Mouse (Mus musculus) midbrain, embryonic 14.5 days (tissue): Measurements from ENCODE around the gene Gsdma2. TPM values are rescaled to one million over a fixed set of nuclear protein-coding genes. Genes with fewer than 3 reads are reported as not detected.
"Not testable (repeated sequence)": the region's sequence is repeated elsewhere in the genome, so short reads cannot be mapped to it uniquely, and the experiment has no call there.

Experiments used
- ATAC-seq: fragments of 200-750 bp; cut with Nextera tagmentation; 2 replicates; pipeline ENCODE4 v1.8.0; 2017; ENCODE audit warnings: moderate number of reproducible peaks, moderate library complexity; ENCODE audit not compliant: low FRiP score, low TSS enrichment
- DNase-seq: peaks from one replicate; pipeline ENCODE4 v3.0.0-alpha.2; 2015
- H3K27ac ChIP-seq: fragments of 300-500 bp; sonication (generic); replicated peaks from 2 replicates; pipeline ENCODE4 v1.5.1; 2014; ENCODE audit warnings: mild to moderate bottlenecking, low read depth, low read length, moderate library complexity
- H3K27me3 ChIP-seq: fragments of 300-500 bp; sonication (generic); 2 replicates; pipeline ENCODE4 v1.6.1; 2014; ENCODE audit warnings: low read length, control low read depth, mixed read lengths; ENCODE audit not compliant: control insufficient read depth, insufficient read depth
- H3K36me3 ChIP-seq: fragments of 300-500 bp; sonication (generic); 2 replicates; pipeline ENCODE4 v1.6.1; 2014; ENCODE audit warnings: low read length, control low read depth; ENCODE audit not compliant: control insufficient read depth, insufficient read depth
- H3K4me1 ChIP-seq: fragments of 300-500 bp; sonication (generic); 2 replicates; pipeline ENCODE4 v1.6.1; 2014; ENCODE audit warnings: mild to moderate bottlenecking, antibody characterized with exemption, low read length, control low read depth; ENCODE audit not compliant: control insufficient read depth, insufficient read depth
- H3K4me2 ChIP-seq: fragments of 300-500 bp; sonication (generic); 2 replicates; pipeline ENCODE4 v1.6.1; 2014; ENCODE audit warnings: mild to moderate bottlenecking, low read length, moderate library complexity
- H3K4me3 ChIP-seq: fragments of 300-500 bp; sonication (generic); replicated peaks from 2 replicates; pipeline ENCODE4 v1.5.1; 2014; ENCODE audit warnings: low read depth, low read length
- H3K9ac ChIP-seq: fragments of 300-500 bp; sonication (generic); replicated peaks from 2 replicates; pipeline ENCODE4 v1.6.1; 2014; ENCODE audit warnings: mild to moderate bottlenecking, low read length, moderate library complexity
- H3K9me3 ChIP-seq: fragments of 300-500 bp; sonication (generic); 2 replicates; pipeline ENCODE4 v1.6.1; 2016; ENCODE audit warnings: low read length, control low read depth, mixed read lengths; ENCODE audit not compliant: control insufficient read depth
- WGBS: fragments of 180-500 bp; shearing (Covaris S2); extraction: QIAGEN DNeasy Blood & Tissue Kit; methylation state at CpG from one replicate; pipeline ENCODE4 v1.1.7; 2014; 5-methylcytosine and 5-hydroxymethylcytosine counted together
- polyA plus RNA-seq: library from polyadenylated mRNA; unstranded; fragments of >200 nt; fragmentation: Nextera tagmentation; extraction: Ambion mirVana; gene quantifications from 2 replicates; pipeline ENCODE4 v1.2.1, GENCODE M21; 2014

Gsdma2 gene
- polyA plus RNA-seq, 1 experiment from 2014 or later, result not detected

DNA sequence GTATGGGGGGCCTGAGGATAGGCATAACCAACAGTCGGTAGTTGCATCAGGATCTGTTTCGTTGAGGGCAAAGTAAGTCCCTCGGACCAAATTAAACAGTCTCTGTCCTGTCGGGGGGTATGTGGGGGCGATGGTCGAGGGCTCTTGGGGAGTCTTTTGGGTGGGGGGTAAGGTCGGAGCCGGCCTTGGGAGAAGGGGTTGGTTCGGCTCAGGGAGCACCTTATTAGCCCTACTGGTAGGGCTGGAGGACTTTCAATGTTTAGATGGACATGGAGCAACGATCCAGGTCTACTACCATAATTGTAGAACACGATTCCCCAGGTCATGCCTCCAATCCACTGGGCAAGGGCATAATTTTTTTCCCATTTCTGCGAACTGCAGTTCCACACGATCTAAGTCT, 25.8 kb upstream of the Gsdma2 start:
- Histone ChIP-seq H3K36me3 (no peaks in the 10 kb centered on the region), H3K4me2 (no peak overlapping the region), H3K27me3 (no peaks in the 10 kb centered on the region), H3K27ac (no peak overlapping the region), H3K9ac (no peak overlapping the region), H3K9me3 (no peaks in the 10 kb centered on the region), H3K4me3 (no peak overlapping the region), H3K4me1 (no peaks in the 10 kb centered on the region)
- WGBS, result 95% methylated on average over 13 of the region's 13 CpGs
- DNase-seq (no peak), ATAC-seq (no peak)

DNA sequence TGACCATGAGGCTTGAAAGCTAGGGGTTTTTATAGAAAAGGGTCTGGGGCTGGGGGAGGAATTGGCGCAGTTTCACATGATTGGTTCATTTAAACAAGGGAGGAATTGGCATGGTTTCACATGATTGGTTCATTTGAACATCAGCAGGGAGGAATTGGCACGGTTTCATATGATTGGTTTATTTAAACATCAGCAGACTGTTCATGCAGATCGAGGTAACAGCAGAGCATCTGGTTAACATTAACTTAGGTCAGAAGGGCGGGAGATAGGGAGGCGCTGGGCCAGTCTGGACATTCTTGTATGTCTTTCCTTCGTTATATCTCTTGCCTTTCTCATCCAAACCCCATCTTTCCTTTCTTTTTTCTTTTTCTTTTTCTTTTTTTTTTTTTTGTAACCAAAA, 22.6 kb upstream of the Gsdma2 start:
- not testable (repeated sequence) for H3K36me3 ChIP-seq, H3K4me2 ChIP-seq, H3K4me1 ChIP-seq, H3K9ac ChIP-seq, ATAC-seq, H3K27me3 ChIP-seq, H3K4me3 ChIP-seq, DNase-seq, H3K9me3 ChIP-seq, H3K27ac ChIP-seq
- 81% methylated on average over 6 of the region's 6 CpGs for WGBS

DNA sequence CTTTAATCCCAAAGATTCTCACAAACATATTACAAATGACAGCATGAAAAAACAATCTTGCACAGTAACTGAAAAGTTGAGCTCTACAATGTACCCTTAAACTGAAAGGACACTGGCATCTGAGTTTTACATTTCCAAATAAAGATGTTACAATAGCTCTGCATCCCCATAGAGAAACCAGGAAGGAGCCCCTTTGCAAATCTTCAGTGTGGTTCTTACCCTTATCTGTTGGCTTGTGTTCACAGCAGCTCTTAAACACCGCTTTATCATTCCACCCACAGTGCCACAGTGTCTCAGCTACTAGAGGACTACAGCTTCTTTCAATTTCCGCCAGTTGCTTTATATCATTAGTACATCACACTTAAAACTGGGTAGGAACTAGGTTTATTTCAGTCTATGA, 22.2 kb upstream of the Gsdma2 start:
- H3K27ac ChIP-seq, H3K4me3 ChIP-seq, H3K4me2 ChIP-seq, H3K4me1 ChIP-seq, DNase-seq, H3K9me3 ChIP-seq, ATAC-seq, H3K9ac ChIP-seq, H3K27me3 ChIP-seq, H3K36me3 ChIP-seq: not testable (repeated sequence)
- WGBS, result 98% methylated on average over 2 of the region's 2 CpGs

DNA sequence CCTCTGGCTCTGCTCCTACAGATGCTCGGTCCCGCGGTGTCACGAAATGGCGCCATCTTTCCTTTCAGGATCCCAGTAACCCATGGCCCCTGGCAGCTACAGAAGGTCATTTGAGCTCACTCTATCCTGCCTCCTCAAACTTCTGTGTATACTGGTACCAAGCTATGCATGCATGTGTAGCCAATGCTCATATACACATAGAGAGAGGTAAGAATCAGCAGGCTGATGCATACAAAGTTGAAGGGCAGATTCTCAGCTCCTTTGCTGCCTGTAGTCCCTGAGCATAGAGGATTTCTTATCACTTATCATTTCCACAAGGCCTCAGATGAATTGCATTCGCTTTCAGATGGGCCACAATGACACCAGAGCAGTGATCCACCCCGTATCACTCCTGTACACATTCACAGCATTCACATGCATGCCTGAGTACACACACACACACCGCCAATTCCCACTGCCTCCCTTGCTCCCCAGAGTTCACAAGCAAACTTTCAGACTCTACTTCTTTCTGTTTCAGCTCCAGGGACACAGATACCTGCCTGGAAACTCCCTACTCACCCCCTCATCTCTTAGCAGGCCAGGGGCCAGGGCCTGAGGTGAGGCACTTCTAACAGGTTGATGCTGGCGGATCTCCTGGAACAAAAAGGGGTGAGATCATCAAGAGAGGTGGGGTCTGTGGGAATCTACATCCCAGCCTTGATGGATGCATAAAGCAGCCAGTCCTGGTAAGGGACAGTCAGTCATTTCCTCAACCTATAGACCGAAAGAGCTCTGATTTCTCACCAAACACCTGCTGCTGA, 20.7 kb upstream of the Gsdma2 start, which contains the start of the genes Gm12355 and Gsdma3:
Gene Gm12355, minus strand, starts transcription at position 51 of the 800 bp plus-strand sequence.
Gene Gsdma3, plus strand, starts transcription at position 750 of the 800 bp plus-strand sequence.
- no peak for DNase-seq
- WGBS, result 91% methylated on average over 10 of the region's 10 CpGs
- no peaks in the 10 kb centered on the region for H3K36me3 ChIP-seq
- no peaks in the 10 kb centered on the region for H3K9me3 ChIP-seq
- no peak within 1 kb of the TSS for H3K27ac ChIP-seq
- H3K9ac ChIP-seq, result no peak within 1 kb of the TSS
- H3K4me1 ChIP-seq, result no peaks in the 10 kb centered on the region
- no peaks in the 10 kb centered on the region for H3K27me3 ChIP-seq
- ATAC-seq, result no peak
- H3K4me3 ChIP-seq, result no peak within 1 kb of the TSS
- no peak within 1 kb of the TSS for H3K4me2 ChIP-seq

DNA sequence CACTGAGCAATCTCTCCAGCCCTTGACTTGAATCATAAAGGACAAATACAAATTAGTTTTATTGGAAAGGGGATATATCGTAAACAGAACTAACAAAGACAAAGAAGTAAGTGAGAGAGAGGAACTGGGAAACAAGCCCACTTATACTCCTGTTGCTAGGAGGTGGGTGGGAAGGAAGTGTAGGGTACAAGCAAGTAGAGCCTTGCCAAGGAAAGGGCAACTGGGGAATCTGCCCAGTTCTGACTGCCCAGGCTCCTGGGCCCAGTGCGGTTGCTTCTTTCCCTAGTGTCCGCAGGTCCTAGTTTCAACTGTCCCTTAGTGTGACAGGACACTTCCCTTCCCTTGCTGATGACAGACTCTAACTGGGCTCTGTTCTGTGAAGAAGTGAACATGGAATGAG, 17.9 kb upstream of the Gsdma2 start:
- no peak for DNase-seq
- whole genome bisulfite sequencing, result 100% methylated on average over 3 of the region's 3 CpGs
- H3K4me3 ChIP-seq, result no peak overlapping the region

DNA sequence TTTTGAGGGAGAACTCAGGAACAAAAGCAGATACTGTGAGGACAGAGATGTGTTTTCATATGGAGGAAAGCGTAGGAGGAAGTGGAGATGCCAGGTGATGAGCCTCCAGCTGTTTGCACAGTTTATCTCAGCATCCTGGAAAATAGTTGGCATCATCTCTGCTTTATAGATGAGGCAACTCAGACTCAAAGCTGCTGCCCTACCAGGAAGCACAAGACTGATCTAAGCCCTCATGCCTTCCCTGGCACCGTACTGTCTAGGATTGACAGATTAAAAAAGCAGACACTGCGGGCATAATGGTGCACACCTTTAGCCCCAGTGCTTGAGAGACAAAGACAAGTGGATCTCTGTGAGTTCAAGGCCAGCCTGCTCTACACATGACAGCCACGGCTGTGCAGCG, 15.9 kb upstream of the Gsdma2 start:
- H3K27ac ChIP-seq, result no peak overlapping the region
- no peaks in the 10 kb centered on the region for H3K36me3 ChIP-seq
- H3K4me2 ChIP-seq, result no peak overlapping the region
- no peak for ATAC-seq
- 91% methylated on average over 5 of the region's 5 CpGs for WGBS
- no peak overlapping the region for H3K9ac ChIP-seq
- no peaks in the 10 kb centered on the region for H3K4me1 ChIP-seq
- no peak overlapping the region for H3K4me3 ChIP-seq
- H3K27me3 ChIP-seq, result no peaks in the 10 kb centered on the region
- no peak for DNase-seq
- no peaks in the 10 kb centered on the region for H3K9me3 ChIP-seq

More for the DNA sequence above, 17.9 kb upstream of the Gsdma2 start:
- Histone ChIP-seq H3K27me3 (no peaks in the 10 kb centered on the region), H3K4me2 (no peak overlapping the region), H3K27ac (no peak overlapping the region), H3K4me1 (no peaks in the 10 kb centered on the region), H3K9me3 (no peaks in the 10 kb centered on the region), H3K9ac (no peak overlapping the region), H3K36me3 (no peaks in the 10 kb centered on the region)
- ATAC-seq, result no peak

DNA sequence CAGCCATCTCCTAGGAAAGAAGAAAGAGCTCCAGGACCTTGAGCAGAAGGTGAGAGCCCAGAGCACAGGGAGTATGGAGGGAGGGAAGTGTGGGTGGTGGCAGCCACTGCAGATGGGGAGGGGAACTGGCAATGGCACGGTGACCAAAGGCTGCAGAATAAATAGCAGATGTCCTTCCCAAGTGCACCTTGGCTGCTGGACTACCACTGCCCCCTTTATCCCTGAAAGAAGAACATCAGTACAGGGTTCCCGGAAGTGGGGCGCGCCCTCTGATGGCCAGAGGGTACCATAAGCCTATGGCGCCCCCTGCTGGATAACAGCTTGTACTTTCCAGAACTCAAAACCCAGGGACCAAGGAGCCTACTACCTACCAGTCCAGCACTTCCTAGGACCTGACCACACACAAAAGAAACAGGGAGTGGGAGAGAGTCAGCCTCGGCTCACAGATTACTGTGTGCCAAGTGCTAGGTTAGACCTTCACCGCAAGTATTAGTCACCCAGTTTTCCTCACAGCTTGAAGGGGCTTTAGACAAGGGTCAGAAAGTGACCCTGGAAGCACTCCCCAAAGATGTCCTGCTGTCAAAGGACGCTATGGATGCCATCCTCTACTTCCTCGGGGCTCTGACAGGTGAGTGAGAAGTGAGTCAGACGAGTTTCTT, 11.1 kb upstream of the Gsdma2 start:
- not testable (repeated sequence) for H3K9me3 ChIP-seq, H3K4me3 ChIP-seq, H3K27me3 ChIP-seq, H3K27ac ChIP-seq, H3K4me1 ChIP-seq, ATAC-seq, H3K36me3 ChIP-seq, H3K4me2 ChIP-seq, H3K9ac ChIP-seq
- DNase-seq, result peak; percentile 4
- WGBS, result 31% methylated on average over 10 of the region's 10 CpGs

DNA sequence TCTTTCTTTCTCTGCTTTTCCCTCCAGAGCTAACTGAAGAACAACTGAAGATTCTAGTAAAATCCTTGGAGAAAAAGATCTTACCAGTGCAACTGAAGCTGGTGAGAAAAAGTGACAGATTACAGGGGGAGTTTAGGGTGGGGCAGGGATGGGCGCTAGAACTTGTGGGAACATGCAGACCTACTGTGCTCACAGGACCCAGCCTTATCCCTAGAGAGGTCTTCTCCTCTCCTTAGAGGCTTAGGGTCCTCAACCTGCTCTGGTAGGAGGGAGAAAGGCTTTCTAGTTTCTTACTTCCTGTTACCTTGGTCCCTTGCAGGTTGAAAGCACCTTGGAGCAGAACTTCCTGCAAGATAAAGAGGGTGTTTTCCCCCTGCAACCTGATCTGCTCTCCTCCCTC, 9.1 kb upstream of the Gsdma2 start:
- WGBS, result 91% methylated on average over 1 of the region's 1 CpGs
- no peak for ATAC-seq
- no peaks in the 10 kb centered on the region for H3K36me3 ChIP-seq

DNA sequence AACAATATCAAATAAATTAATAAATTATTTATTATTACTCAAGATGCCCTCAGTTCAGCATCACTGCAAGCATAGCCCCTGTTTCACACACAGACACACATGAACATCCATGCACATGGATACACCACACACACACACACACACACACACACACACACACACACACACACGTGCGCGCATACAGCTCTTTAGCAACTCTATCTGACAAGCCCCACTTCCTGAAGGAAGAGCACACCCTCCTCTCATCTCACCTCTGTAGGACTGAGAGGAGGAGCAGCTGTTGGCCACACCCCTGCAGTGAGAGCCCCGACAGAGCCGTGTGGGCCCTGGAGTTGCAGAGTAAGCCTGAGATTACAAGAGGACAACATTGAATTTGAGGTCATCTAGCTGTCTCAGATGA, 6.5 kb upstream of the Gsdma2 start:
- no peaks in the 10 kb centered on the region for H3K9me3 ChIP-seq
- WGBS, result 74% methylated on average over 5 of the region's 5 CpGs
- no peak overlapping the region for H3K27ac ChIP-seq

More for the DNA sequence above, 9.1 kb upstream of the Gsdma2 start:
- H3K9ac ChIP-seq, result no peak overlapping the region
- no peak overlapping the region for H3K4me2 ChIP-seq
- DNase-seq, result no peak
- no peak overlapping the region for H3K27ac ChIP-seq
- H3K4me3 ChIP-seq, result no peak overlapping the region
- no peaks in the 10 kb centered on the region for H3K4me1 ChIP-seq
- H3K9me3 ChIP-seq, result no peaks in the 10 kb centered on the region
- no peaks in the 10 kb centered on the region for H3K27me3 ChIP-seq

More for the DNA sequence above, 6.5 kb upstream of the Gsdma2 start:
- ATAC-seq (no peak), DNase-seq (no peak)
- H3K36me3 ChIP-seq, result no peaks in the 10 kb centered on the region
- no peaks in the 10 kb centered on the region for H3K4me1 ChIP-seq
- H3K4me2 ChIP-seq, result no peak overlapping the region
- no peak overlapping the region for H3K9ac ChIP-seq
- no peak overlapping the region for H3K4me3 ChIP-seq
- no peaks in the 10 kb centered on the region for H3K27me3 ChIP-seq
